Mouse (Mus musculus): ENCODE results near the gene Npr3. TPM values are rescaled to one million over a fixed set of nuclear protein-coding genes. Genes with fewer than 3 reads are reported as not detected.
"Not testable (repeated sequence)": the region's sequence is repeated elsewhere in the genome, so short reads cannot be mapped to it uniquely, and the experiment has no call there.

Npr3 gene
- polyA plus RNA-seq, 1 experiment from 2014 or later: 0.49 TPM

GRCm38 (mm10) chr15:11882508-11883205 is 24.4 kb downstream of the Npr3 start:
- DNase-seq (ENCODE audit: low spot score): no peak

GRCm38 (mm10) chr15:11881822-11882221 is 25.3 kb downstream of the Npr3 start:
- DNase-seq (ENCODE audit: low spot score): no peak

GRCm38 (mm10) chr15:11878334-11878733 is 28.8 kb downstream of the Npr3 start:
- no peak for DNase-seq (ENCODE audit: low spot score)

- no peak for DNase-seq (ENCODE audit: low spot score)
Observed at GRCm38 (mm10) chr15:11877273-11877672, 29.8 kb downstream of the Npr3 start.

GRCm38 (mm10) chr15:11866918-11867317 is 40.2 kb downstream of the Npr3 start:
- DNase-seq (ENCODE audit: low spot score): no peak

GRCm38 (mm10) chr15:11863540-11863818 is 43.6 kb downstream of the Npr3 start:
- no peak for DNase-seq (ENCODE audit: low spot score)

GRCm38 (mm10) chr15:11862785-11863539 is 44.1 kb downstream of the Npr3 start:
- no peak for DNase-seq (ENCODE audit: low spot score)

- no peak for DNase-seq (ENCODE audit: low spot score)
Observed at GRCm38 (mm10) chr15:11862253-11862652, 44.8 kb downstream of the Npr3 start.

GRCm38 (mm10) chr15:11860259-11860658 is 46.8 kb downstream of the Npr3 start:
- no peak for DNase-seq (ENCODE audit: low spot score)

GRCm38 (mm10) chr15:11859829-11860228 is 47.3 kb downstream of the Npr3 start:
- no peak for DNase-seq (ENCODE audit: low spot score)

- no peak for DNase-seq (ENCODE audit: low spot score)
Observed at GRCm38 (mm10) chr15:11858411-11858810, 48.7 kb downstream of the Npr3 start.

- DNase-seq (ENCODE audit: low spot score): no peak
Observed at GRCm38 (mm10) chr15:11845204-11846062, 61.7 kb downstream of the Npr3 start.

- DNase-seq (ENCODE audit: low spot score): no peak
Observed at GRCm38 (mm10) chr15:11844115-11844514, 63.0 kb downstream of the Npr3 start.

GRCm38 (mm10) chr15:11841828-11842227 is 65.3 kb downstream of the Npr3 start:
- DNase-seq (ENCODE audit: low spot score): no peak

- no peak for DNase-seq (ENCODE audit: low spot score)
Observed at GRCm38 (mm10) chr15:11835913-11836312, 71.2 kb downstream of the Npr3 start.

GRCm38 (mm10) chr15:11822347-11822746 is 84.7 kb downstream of the Npr3 start:
- DNase-seq (ENCODE audit: low spot score): not testable (repeated sequence)

GRCm38 (mm10) chr15:11815551-11815950 is 91.5 kb downstream of the Npr3 start:
- no peak for DNase-seq (ENCODE audit: low spot score)

- no peak for DNase-seq (ENCODE audit: low spot score)
Observed at GRCm38 (mm10) chr15:11803576-11803975, 103.5 kb downstream of the Npr3 start.

GRCm38 (mm10) chr15:11801863-11802722 is 105.0 kb downstream of the Npr3 start:
- DNase-seq (ENCODE audit: low spot score): no peak

- no peak for DNase-seq (ENCODE audit: low spot score)
Observed at GRCm38 (mm10) chr15:11794632-11795031, 112.5 kb downstream of the Npr3 start.

All from thymus, postnatal 0 days (tissue).